ENCODE assay signal across 9 mouse cellular contexts in the genomic region with DNA sequence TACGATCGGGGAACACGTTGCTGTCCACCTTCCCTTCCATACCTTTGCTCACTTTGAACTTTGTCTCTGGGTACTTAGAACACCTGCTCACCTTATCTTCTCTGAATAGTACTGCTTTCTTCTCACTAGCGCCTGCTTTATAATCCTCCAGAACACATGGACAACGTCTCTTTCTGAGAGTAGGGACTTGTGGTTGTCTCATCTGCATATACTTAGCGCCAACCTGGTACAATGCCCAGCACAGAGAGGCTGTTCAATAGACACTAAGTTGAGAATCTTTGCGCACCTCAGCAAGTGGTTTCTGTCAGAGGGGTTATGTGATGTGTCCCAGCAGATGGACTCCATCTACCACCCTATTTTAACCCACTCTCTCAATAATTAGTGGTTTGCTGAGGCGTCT. TPM values are rescaled to one million over a fixed set of nuclear protein-coding genes. Genes with fewer than 3 reads are reported as not detected.
DNase-seq lines count a peak whose midpoint lies in the region; ATAC-seq and TF ChIP-seq lines count a peak whose summit lies in the region.
"Had no signal": no experiment of that assay in that cellular context is flagged by ENCODE, and none has a peak within 500 bp of the region (broad histone marks: within the 10 kb centered on the region; RNA-seq: fewer than 3 reads in every experiment).

No protein-coding gene starts in this region.

- intact Hi-C loops in left cerebral cortex, postnatal 14 days (cut with DNase I) = loop anchor here (5.0 kb wide), 1 partner anchor 42 kb away; the partner anchor contains the start of gene Eif3d

- TF ChIP-seq EP300 in stomach, postnatal 0 days (optimal IDR thresholded peaks at IDR 0.05) = no peak

- 58% methylated on average over 8 of the region's 8 CpGs for WGBS in neural tube, embryonic 11.5 days
- WGBS in limb, embryonic 15.5 days = 45% methylated on average over 8 of the region's 8 CpGs
- WGBS in stomach, postnatal 0 days = 39% methylated on average over 8 of the region's 8 CpGs

- H3K4me2 ChIP-seq in neural tube, embryonic 11.5 days (ENCODE audit: low read depth) = peak overlapping the region; percentile 83
- peak overlapping the region; percentile 72 for H3K4me2 ChIP-seq in limb, embryonic 15.5 days
- H3K4me2 ChIP-seq in stomach, postnatal 0 days (replicated peaks; ENCODE audit: low read depth) = peak overlapping the region; percentile 74

- H3K4me1 ChIP-seq in neural tube, embryonic 11.5 days (ENCODE audit: control insufficient read depth, insufficient read depth, low read length) = peaks cover 16% of the 10 kb centered on the region
- H3K4me1 ChIP-seq in limb, embryonic 15.5 days = peaks cover 34% of the 10 kb centered on the region
- peaks cover 4% of the 10 kb centered on the region; the same call in 1 of the 2 replicates for H3K4me1 ChIP-seq in stomach, postnatal 0 days (replicated peaks; ENCODE audit: control insufficient read depth, insufficient read depth)

- no peaks in the 10 kb centered on the region for H3K27me3 ChIP-seq in neural tube, embryonic 11.5 days (ENCODE audit: control insufficient read depth, insufficient read depth, low read length)
- H3K27me3 ChIP-seq in limb, embryonic 15.5 days = no peaks in the 10 kb centered on the region
- H3K27me3 ChIP-seq in stomach, postnatal 0 days (ENCODE audit: control insufficient read depth, insufficient read depth, low read length) = no peaks in the 10 kb centered on the region

- H3K27ac ChIP-seq in neural tube, embryonic 11.5 days (ENCODE audit: low read depth, low read length) = no peak overlapping the region
- H3K27ac ChIP-seq in limb, embryonic 15.5 days = peak overlapping the region; percentile 92
- H3K27ac ChIP-seq in stomach, postnatal 0 days (replicated peaks) = no peak overlapping the region

- H3K9me3 ChIP-seq in neural tube, embryonic 11.5 days (ENCODE audit: control insufficient read depth, low read length) = no peaks in the 10 kb centered on the region
- H3K9me3 ChIP-seq in limb, embryonic 15.5 days = no peaks in the 10 kb centered on the region
- H3K9me3 ChIP-seq in stomach, postnatal 0 days (ENCODE audit: control insufficient read depth, low read length) = no peaks in the 10 kb centered on the region

- no peak for TF ChIP-seq CTCF in stomach, postnatal 0 days (IDR thresholded peaks at IDR 0.05; ENCODE audit: low read depth)

- H3K36me3 ChIP-seq in neural tube, embryonic 11.5 days (ENCODE audit: control insufficient read depth, insufficient read depth, low read length) = no peaks in the 10 kb centered on the region; the same call in 1 of the 2 replicates
- H3K36me3 ChIP-seq in limb, embryonic 15.5 days = peaks cover 15% of the 10 kb centered on the region
- no peaks in the 10 kb centered on the region for H3K36me3 ChIP-seq in stomach, postnatal 0 days (ENCODE audit: control insufficient read depth, insufficient read depth, low read length)

- peak; percentile 8 for DNase-seq in adrenal gland, adult 2 months
- DNase-seq in adrenal gland, postnatal 4 days (ENCODE audit: low spot score in 2 of 2) = no peak
- no peak for DNase-seq in neural tube, embryonic 11.5 days (ENCODE audit: low spot score)
- DNase-seq in neural tube, embryonic 10.5 days (ENCODE audit: extremely low spot score, low spot score) = no peak
- no peak for DNase-seq in stomach, postnatal 0 days (ENCODE audit: low spot score)
- no peak for DNase-seq in left cerebral cortex, postnatal 14 days (ENCODE audit: low spot score in 2 of 2)
- DNase-seq in thymus, postnatal 0 days (ENCODE audit: low spot score) = no peak
- DNase-seq: cerebellum, adult 8-10 months had no signal

- peak overlapping the region; percentile 79 for H3K4me3 ChIP-seq in neural tube, embryonic 11.5 days (ENCODE audit: low read depth, low read length)
- H3K4me3 ChIP-seq in limb, embryonic 15.5 days = peak overlapping the region; percentile 93
- no peak overlapping the region for H3K4me3 ChIP-seq in stomach, postnatal 0 days (ENCODE audit: low read depth, low read length)

- no peak for ATAC-seq in neural tube, embryonic 11.5 days (ENCODE audit: insufficient read depth, low FRiP score, low TSS enrichment)
- ATAC-seq in limb, embryonic 15.5 days (ENCODE audit: insufficient number of reproducible peaks, low FRiP score, low TSS enrichment, low read depth) = no peak
- no peak for ATAC-seq in stomach, postnatal 0 days (ENCODE audit: low FRiP score, low TSS enrichment)

- H3K9ac ChIP-seq in neural tube, embryonic 11.5 days (ENCODE audit: low read length) = peak overlapping the region; percentile 64
- 0 out of 2 replicates have a peak overlapping the region, but pooled peaks have one; percentile 1 for H3K9ac ChIP-seq in limb, embryonic 15.5 days
- H3K9ac ChIP-seq in stomach, postnatal 0 days (ENCODE audit: low read length) = no peak overlapping the region

RNA-seq across cellular contexts. Expression of gene Txn2, which starts 1.0 kb away (rescaled TPM):
- 100 to 1,000 TPM; 538 to 652 TPM for total RNA-seq in adrenal gland, adult 2 months (2021)
- 1,033 and 1,131 TPM in 2 replicates for polyA plus RNA-seq in adrenal gland, adult 2 months (2012; rRNA removed)
- total RNA-seq in adrenal gland, postnatal 4 days (2021) = 100 to 1,000 TPM; 271 to 275 TPM
- 262 and 277 TPM in 2 replicates for polyA plus RNA-seq in neural tube, embryonic 11.5 days (2014; fragmentation: Nextera tagmentation; extraction: Ambion mirVana)
- polyA plus RNA-seq in limb, embryonic 15.5 days (2015; fragmentation: Nextera tagmentation; extraction: Ambion mirVana) = 231 and 263 TPM in 2 replicates
- 172 and 176 TPM in 2 replicates for polyA plus RNA-seq in stomach, postnatal 0 days (2015; fragmentation: Nextera tagmentation; extraction: Ambion mirVana)
- 100 to 1,000 TPM; 121 to 124 TPM for total RNA-seq in left cerebral cortex, postnatal 14 days (2021)
- polyA plus RNA-seq in thymus, postnatal 0 days (2015; fragmentation: Nextera tagmentation; extraction: Ambion mirVana) = 213 and 231 TPM in 2 replicates

RNA-seq across cellular contexts. Expression of gene Foxred2, which starts 26.7 kb away (rescaled TPM):
- 1 to 10 TPM; 2.4 to 2.9 TPM for total RNA-seq in adrenal gland, adult 2 months (2021)
- polyA plus RNA-seq in adrenal gland, adult 2 months (2012; rRNA removed) = 3.5 and 4.5 TPM in 2 replicates
- total RNA-seq in adrenal gland, postnatal 4 days (2021) = 1 to 10 TPM; 4.9 to 5.2 TPM
- 4.1 and 5.7 TPM in 2 replicates for polyA plus RNA-seq in neural tube, embryonic 11.5 days (2014; fragmentation: Nextera tagmentation; extraction: Ambion mirVana)
- polyA plus RNA-seq in limb, embryonic 15.5 days (2015; fragmentation: Nextera tagmentation; extraction: Ambion mirVana) = 3.7 and 4.2 TPM in 2 replicates
- polyA plus RNA-seq in stomach, postnatal 0 days (2015; fragmentation: Nextera tagmentation; extraction: Ambion mirVana) = 0.62 and 0.87 TPM in 2 replicates
- total RNA-seq in left cerebral cortex, postnatal 14 days (2021) = 10 to 100 TPM; 13.2 to 13.7 TPM
- polyA plus RNA-seq in thymus, postnatal 0 days (2015; fragmentation: Nextera tagmentation; extraction: Ambion mirVana) = 3.5 TPM in 2 replicates

RNA-seq across cellular contexts. Expression of gene Eif3d, which starts 40.8 kb away (rescaled TPM):
- 100 to 1,000 TPM; 149 to 195 TPM for total RNA-seq in adrenal gland, adult 2 months (2021)
- 190 and 196 TPM in 2 replicates for polyA plus RNA-seq in adrenal gland, adult 2 months (2012; rRNA removed)
- 100 to 1,000 TPM; 214 to 215 TPM for total RNA-seq in adrenal gland, postnatal 4 days (2021)
- 233 and 243 TPM in 2 replicates for polyA plus RNA-seq in neural tube, embryonic 11.5 days (2014; fragmentation: Nextera tagmentation; extraction: Ambion mirVana)
- 181 and 188 TPM in 2 replicates for polyA plus RNA-seq in limb, embryonic 15.5 days (2015; fragmentation: Nextera tagmentation; extraction: Ambion mirVana)
- polyA plus RNA-seq in stomach, postnatal 0 days (2015; fragmentation: Nextera tagmentation; extraction: Ambion mirVana) = 106 and 110 TPM in 2 replicates
- 100 to 1,000 TPM; 101 to 117 TPM for total RNA-seq in left cerebral cortex, postnatal 14 days (2021)
- 157 and 184 TPM in 2 replicates for polyA plus RNA-seq in thymus, postnatal 0 days (2015; fragmentation: Nextera tagmentation; extraction: Ambion mirVana)
